Mouse (Mus musculus) spleen, adult 2 months (tissue): Measurements from ENCODE around the gene Paxx. TPM values are rescaled to one million over a fixed set of nuclear protein-coding genes. Genes with fewer than 3 reads are reported as not detected.
"Not testable (repeated sequence)": the region's sequence is repeated elsewhere in the genome, so short reads cannot be mapped to it uniquely, and the experiment has no call there.

Source experiments
- DNase-seq, 2 experiments: peaks; one replicate each; pipeline versions ENCODE4 v3.0.0 to v3.0.0-alpha.2; 2012 to 2021; ENCODE audit warnings: low spot score in 2 of 2, low read depth in 1 of 2
- H3K27ac ChIP-seq: fragments of 200-500 bp; 2 replicates; pipeline ENCODE4 v1.5.1; 2012; ENCODE audit warnings: low read length, inconsistent platforms; ENCODE audit not compliant: insufficient read depth
- H3K27me3 ChIP-seq: fragments of 200-500 bp; 2 replicates; pipeline ENCODE4 v1.6.1; 2012; ENCODE audit warnings: mild to moderate bottlenecking, moderate library complexity, low read length, inconsistent platforms; ENCODE audit not compliant: control insufficient read depth, insufficient read depth
- H3K36me3 ChIP-seq: fragments of 200-500 bp; 2 replicates; pipeline ENCODE4 v1.6.1; 2012; ENCODE audit warnings: mild to moderate bottlenecking, low read length, inconsistent platforms; ENCODE audit not compliant: control insufficient read depth, insufficient read depth
- H3K4me1 ChIP-seq: fragments of 200-500 bp; 2 replicates; pipeline ENCODE4 v1.6.1; 2011; ENCODE audit warnings: inconsistent platforms; ENCODE audit not compliant: control insufficient read depth, insufficient read depth, insufficient read length
- H3K4me3 ChIP-seq: fragments of 200-500 bp; 2 replicates; pipeline ENCODE4 v1.5.1; 2011; ENCODE audit warnings: mild to moderate bottlenecking, inconsistent platforms; ENCODE audit not compliant: insufficient read depth, insufficient read length; ENCODE audit errors: extremely low read depth
- CTCF ChIP-seq: fragments of 200-500 bp; IDR thresholded peaks from 2 replicates; pipeline ENCODE4 v1.5.1; 2011; ENCODE audit warnings: mild to moderate bottlenecking, inconsistent platforms; ENCODE audit not compliant: insufficient read depth, insufficient read length, insufficient replicate concordance; ENCODE audit errors: extremely low read depth
- POLR2A ChIP-seq: fragments of 200-500 bp; IDR thresholded peaks from 2 replicates; pipeline ENCODE4 v1.6.1; 2011; ENCODE audit warnings: low read depth, low read length, inconsistent platforms
- WGBS: fragments of 180-500 bp; shearing (Covaris S2); methylation state at CpG from one replicate; pipeline ENCODE4 v1.1.7; 2018; 5-methylcytosine and 5-hydroxymethylcytosine counted together
- polyA plus RNA-seq: library from polyadenylated mRNA; depleted of rRNA; stranded (reverse); fragments of >200 nt; gene quantifications from 2 replicates; pipeline ENCODE4 v1.2.3, GENCODE M21; 2012; rRNA removed

Gene Paxx
- polyA plus RNA-seq, 1 experiment: 68.7 TPM

DNA sequence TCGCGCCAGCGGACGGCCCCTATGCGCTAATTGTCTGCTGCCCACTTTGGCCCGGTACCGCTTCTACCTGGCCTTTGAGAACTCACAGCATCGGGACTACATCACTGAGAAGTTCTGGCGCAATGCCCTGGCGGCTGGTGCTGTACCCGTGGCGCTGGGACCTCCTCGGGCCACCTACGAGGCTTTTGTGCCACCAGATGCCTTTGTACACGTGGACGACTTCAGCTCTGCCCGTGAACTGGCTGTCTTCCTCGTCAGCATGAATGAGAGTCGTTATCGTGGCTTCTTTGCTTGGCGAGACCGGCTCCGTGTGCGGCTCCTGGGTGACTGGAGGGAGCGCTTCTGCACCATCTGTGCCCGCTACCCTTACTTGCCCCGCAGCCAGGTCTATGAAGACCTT lies 35.4 kb downstream of the Paxx start:
- TF ChIP-seq CTCF: no peak
- no peak for TF ChIP-seq POLR2A
- Histone ChIP-seq H3K4me3 (no peak overlapping the region), H3K4me1 (peaks cover 11% of the 10 kb centered on the region), H3K27me3 (no peaks in the 10 kb centered on the region), H3K27ac (no peak overlapping the region), H3K36me3 (no peaks in the 10 kb centered on the region)
- no peak for DNase-seq
- WGBS: 73% methylated on average over 27 of the region's 27 CpGs

DNA sequence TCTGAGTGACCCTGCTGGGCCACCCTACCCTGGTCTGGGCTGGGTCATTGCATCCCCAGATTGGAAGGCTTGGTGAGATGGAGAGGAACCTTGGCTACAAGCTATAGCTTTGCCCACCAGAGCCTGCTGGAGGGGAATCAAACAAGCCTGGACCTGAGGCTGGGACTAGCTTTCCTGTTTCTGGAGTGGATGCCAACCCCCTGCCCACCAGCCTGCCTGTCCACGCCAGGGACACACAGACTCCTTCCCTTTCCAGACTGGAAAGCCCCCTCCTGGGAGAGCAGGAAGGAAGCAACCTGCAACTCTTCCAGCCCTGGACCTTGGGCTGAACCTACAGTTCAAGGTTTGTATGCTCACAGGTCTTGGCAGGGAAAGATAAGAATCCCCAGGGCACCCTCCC lies 37.3 kb downstream of the Paxx start:
- Histone ChIP-seq H3K4me1 (peaks cover 6% of the 10 kb centered on the region), H3K4me3 (no peak overlapping the region)
- no peak for TF ChIP-seq CTCF
- TF ChIP-seq POLR2A: no peak

DNA sequence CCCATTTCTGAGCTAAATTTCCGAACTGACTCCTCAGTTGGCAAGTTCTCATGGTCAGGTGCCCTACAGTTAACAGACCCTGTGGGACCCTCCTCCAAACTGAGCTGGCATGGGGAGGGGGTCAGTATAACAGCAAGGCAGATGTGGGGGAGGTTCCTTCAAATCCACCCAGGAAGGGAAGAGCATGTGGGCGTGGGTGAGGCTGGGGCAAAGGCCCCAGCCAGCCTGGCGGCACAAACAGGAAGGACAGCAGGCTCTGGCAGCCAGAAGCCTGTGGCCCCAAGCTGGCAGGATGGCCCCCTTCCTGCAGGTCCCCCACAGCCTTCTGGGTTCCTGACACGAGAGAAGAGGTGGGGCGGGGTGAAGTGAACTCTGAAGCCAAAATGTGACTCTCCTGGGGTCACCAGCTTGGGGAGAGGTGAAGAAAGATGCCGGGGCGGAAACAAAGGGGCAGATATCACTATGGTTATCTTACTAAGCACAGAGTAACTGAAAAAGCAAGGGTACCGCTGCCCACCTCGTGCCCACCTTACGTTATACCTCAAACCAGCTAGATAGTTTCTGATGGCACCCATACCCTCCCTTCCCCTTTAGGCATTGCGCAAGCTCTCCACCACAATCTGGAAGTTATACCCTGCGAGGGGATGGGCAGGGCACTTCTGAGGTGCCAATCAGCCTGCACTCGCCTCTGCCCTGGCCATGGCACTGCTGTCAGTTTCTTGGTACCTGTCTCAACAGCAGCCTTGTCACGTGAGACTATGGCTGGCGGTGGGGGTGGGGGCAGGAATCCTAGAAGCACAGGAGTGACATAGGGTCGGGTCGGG lies 38.1 kb downstream of the Paxx start, which contains the start of gene Fut7:
TSS of gene Fut7 (plus strand) at position 681 of the 824 bp plus-strand sequence.
- Histone ChIP-seq H3K4me3 (no peak within 1 kb of the TSS), H3K36me3 (no peaks in the 10 kb centered on the region), H3K27ac (peak within 1 kb of the TSS; percentile 76), H3K4me1 (peaks cover 6% of the 10 kb centered on the region; the same call in 1 of the 2 replicates), H3K27me3 (no peaks in the 10 kb centered on the region)
- peak in 1 of 2 experiments; percentile 20 for DNase-seq
- 10% methylated on average over 17 of the region's 17 CpGs for WGBS
- TF ChIP-seq CTCF: no peak
- no peak for TF ChIP-seq POLR2A

More for the DNA sequence above, 37.3 kb downstream of the Paxx start:
- Histone ChIP-seq H3K27ac (peak overlapping the region; percentile 11; the same call in 1 of the 2 replicates), H3K36me3 (no peaks in the 10 kb centered on the region), H3K27me3 (no peaks in the 10 kb centered on the region)
- no peak for DNase-seq
- WGBS: 71% methylated on average over 1 of the region's 1 CpGs

DNA sequence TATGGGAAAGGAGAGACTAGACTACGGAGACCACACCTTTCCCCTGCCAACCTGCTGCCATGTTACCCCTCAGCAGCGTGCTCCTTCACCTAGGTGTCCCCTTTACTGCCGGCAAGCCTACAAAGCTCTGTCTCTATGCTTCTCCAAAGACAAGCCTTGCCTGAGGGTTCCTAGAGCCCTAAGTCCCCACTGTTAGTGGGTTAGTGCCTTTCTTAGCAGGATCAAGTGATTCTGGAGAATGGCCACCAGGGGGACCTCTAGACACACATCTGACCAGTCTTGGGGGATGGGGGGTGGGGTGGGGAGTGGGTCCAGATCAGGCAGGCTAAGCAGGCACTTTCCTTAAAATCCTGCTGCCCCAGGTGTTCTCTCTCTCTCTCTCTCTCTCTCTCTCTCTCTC lies 39.0 kb downstream of the Paxx start:
- peak; percentile 53; the same call in 1 of the 2 replicates for TF ChIP-seq CTCF
- TF ChIP-seq POLR2A: no peak
- WGBS: 26% methylated on average over 3 of the region's 3 CpGs
- Histone ChIP-seq H3K27ac (peak overlapping the region; percentile 76; the same call in 1 of the 2 replicates), H3K36me3 (no peaks in the 10 kb centered on the region), H3K4me1 (peaks cover 6% of the 10 kb centered on the region; the same call in 1 of the 2 replicates), H3K4me3 (no peak overlapping the region), H3K27me3 (no peaks in the 10 kb centered on the region)
- peak in 1 of 2 experiments; percentile 46 for DNase-seq

DNA sequence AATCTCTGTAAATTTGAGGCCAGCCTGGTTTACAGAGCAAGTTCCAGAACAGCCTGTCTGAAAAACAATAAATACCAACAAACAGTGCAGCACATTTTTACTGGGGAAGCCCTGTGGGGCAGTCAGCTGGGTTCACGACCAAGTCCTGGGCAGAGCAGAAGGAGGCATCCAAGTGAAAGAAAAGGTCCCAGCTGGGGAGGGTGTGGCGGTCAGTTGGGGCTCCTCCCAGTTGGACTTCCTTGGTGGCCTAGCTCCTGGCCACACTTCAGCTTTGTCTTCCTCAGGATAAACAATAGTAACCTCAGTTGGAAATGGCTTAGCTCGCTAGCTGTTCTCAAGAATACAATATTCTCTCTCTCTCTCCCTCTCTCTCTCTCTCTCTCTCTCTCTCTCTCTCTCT lies 43.5 kb downstream of the Paxx start:
- 59% methylated on average over 3 of the region's 3 CpGs for WGBS
- Histone ChIP-seq H3K36me3 (no peaks in the 10 kb centered on the region), H3K27ac (no peak overlapping the region), H3K27me3 (no peaks in the 10 kb centered on the region), H3K4me1 (no peaks in the 10 kb centered on the region; the same call in 1 of the 2 replicates), H3K4me3 (no peak overlapping the region)
- no peak for TF ChIP-seq POLR2A
- no peak for TF ChIP-seq CTCF
- no peak for DNase-seq

DNA sequence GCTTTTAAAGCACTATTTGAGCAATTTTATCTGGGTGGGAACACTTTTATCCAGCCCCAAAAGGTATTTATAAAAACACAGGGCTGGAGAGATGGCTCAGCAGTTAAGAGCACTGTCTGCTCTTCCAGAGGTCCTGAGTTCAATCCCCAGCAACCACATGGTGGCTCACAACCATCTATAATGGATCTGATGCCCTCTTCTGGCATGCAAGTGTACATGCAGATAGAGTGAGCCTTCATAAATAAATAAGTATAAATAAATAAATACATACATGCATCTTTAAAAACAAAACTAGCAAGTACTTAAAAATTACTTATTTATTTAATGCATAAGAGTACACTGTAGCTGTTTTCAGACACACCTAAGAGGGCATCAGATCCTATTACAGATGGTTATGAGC lies 47.5 kb downstream of the Paxx start:
- H3K36me3 ChIP-seq, H3K4me3 ChIP-seq, H3K27me3 ChIP-seq, H3K4me1 ChIP-seq, DNase-seq, H3K27ac ChIP-seq: not testable (repeated sequence)

DNA sequence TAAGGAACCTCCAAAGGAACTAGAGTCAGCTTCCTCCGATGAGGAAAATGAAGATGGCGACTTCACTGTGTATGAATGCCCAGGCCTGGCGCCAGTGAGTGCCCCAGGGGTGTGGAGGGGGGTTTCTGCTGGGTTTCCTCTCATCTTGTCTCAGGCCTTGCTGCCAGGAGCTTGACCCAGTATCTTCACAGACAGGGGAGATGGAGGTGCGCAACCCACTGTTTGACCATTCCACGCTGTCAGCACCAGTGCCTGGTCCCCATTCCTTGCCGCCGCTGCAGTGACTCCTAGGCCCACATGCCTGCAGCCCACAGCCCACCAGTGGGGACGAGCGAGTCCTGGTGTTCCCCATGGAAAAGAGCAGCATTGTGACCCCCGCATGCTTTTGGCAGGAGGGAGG lies 52.0 kb downstream of the Paxx start:
- WGBS: 85% methylated on average over 10 of the region's 10 CpGs
- H3K36me3 ChIP-seq: no peaks in the 10 kb centered on the region
- no peaks in the 10 kb centered on the region for H3K27me3 ChIP-seq
- no peak overlapping the region for H3K4me3 ChIP-seq
- no peaks in the 10 kb centered on the region for H3K4me1 ChIP-seq
- H3K27ac ChIP-seq: no peak overlapping the region
- TF ChIP-seq POLR2A: no peak
- TF ChIP-seq CTCF: no peak
- DNase-seq: no peak

Other genes with a start within 250 kb of the Paxx start
- 61.6 and 68.1 TPM in 2 replicates for gene Nelfb, start 249.6 kb downstream of the Paxx start, polyA plus RNA-seq
- gene Stpg3, start 246.5 kb downstream of the Paxx start, polyA plus RNA-seq: 0.05 TPM in 1 of 2 replicates, not detected in the other
- 0.11 and 0.16 TPM in 2 replicates for gene Fam166a, start 242.3 kb downstream of the Paxx start, polyA plus RNA-seq
- gene Tubb4b, start 236.4 kb downstream of the Paxx start, polyA plus RNA-seq: 222 and 307 TPM in 2 replicates
- 0.04 and 0.06 TPM in 2 replicates for gene Slc34a3, start 226.7 kb downstream of the Paxx start, polyA plus RNA-seq
- not detected in 2 replicates for gene Rnf224, start 224.3 kb downstream of the Paxx start, polyA plus RNA-seq
- gene Rnf208, start 218.8 kb downstream of the Paxx start, polyA plus RNA-seq: 1.8 and 2.1 TPM in 2 replicates
- gene Cysrt1, start 218.6 kb downstream of the Paxx start, polyA plus RNA-seq: not detected in 2 replicates
- 21.0 and 25.2 TPM in 2 replicates for gene AL732309.1, start 214.2 kb downstream of the Paxx start, polyA plus RNA-seq
- 44.4 and 60.5 TPM in 2 replicates for gene Tmem203, start 205.7 kb downstream of the Paxx start, polyA plus RNA-seq
- gene Tprn, start 198.5 kb downstream of the Paxx start, polyA plus RNA-seq: 17.1 and 23.5 TPM in 2 replicates
- 45.5 and 67.8 TPM in 2 replicates for gene Ssna1, start 188.7 kb downstream of the Paxx start, polyA plus RNA-seq
- 55.7 and 68.8 TPM in 2 replicates for gene Anapc2, start 188.6 kb downstream of the Paxx start, polyA plus RNA-seq
- not detected in 2 replicates for gene Tmem210, start 172.9 kb downstream of the Paxx start, polyA plus RNA-seq
- gene Lrrc26, start 171.2 kb downstream of the Paxx start, polyA plus RNA-seq: 0.28 and 0.77 TPM in 2 replicates
- gene Grin1, start 141.9 kb downstream of the Paxx start, polyA plus RNA-seq: 0.04 and 0.26 TPM in 2 replicates
- gene Man1b1, start 128.8 kb downstream of the Paxx start, polyA plus RNA-seq: 11.4 and 14.6 TPM in 2 replicates
- gene Dpp7, start 104.7 kb downstream of the Paxx start, polyA plus RNA-seq: 35.1 and 41.8 TPM in 2 replicates
- gene Uap1l1, start 95.4 kb downstream of the Paxx start, polyA plus RNA-seq: 28.4 and 55.4 TPM in 2 replicates
- 6.7 and 9.4 TPM in 2 replicates for gene Sapcd2, start 88.8 kb downstream of the Paxx start, polyA plus RNA-seq
- 5.0 and 5.9 TPM in 2 replicates for gene Entpd2, start 65.2 kb downstream of the Paxx start, polyA plus RNA-seq
- gene Npdc1, start 61.7 kb downstream of the Paxx start, polyA plus RNA-seq: 31.0 and 36.5 TPM in 2 replicates
- 2.4 and 3.7 TPM in 2 replicates for gene Fut7, start 37.8 kb downstream of the Paxx start, polyA plus RNA-seq
- 61.1 and 67.6 TPM in 2 replicates for gene Abca2, start 32.4 kb downstream of the Paxx start, polyA plus RNA-seq
- 2.5 and 3.1 TPM in 2 replicates for gene Clic3, start 4.3 kb downstream of the Paxx start, polyA plus RNA-seq
- 0.27 and 7.8 TPM in 2 replicates for gene Ptgds, start 9.0 kb upstream of the Paxx start, polyA plus RNA-seq
- gene Lcn12, start 32.8 kb upstream of the Paxx start, polyA plus RNA-seq: not detected in 2 replicates
- gene Fbxw5, start 39.7 kb upstream of the Paxx start, polyA plus RNA-seq: 34.7 and 42.0 TPM in 2 replicates
- 1.9 TPM in 2 replicates for gene C8g, start 40.6 kb upstream of the Paxx start, polyA plus RNA-seq
- 21.6 and 22.6 TPM in 2 replicates for gene Traf2, start 85.8 kb upstream of the Paxx start, polyA plus RNA-seq
- gene Edf1, start 96.8 kb upstream of the Paxx start, polyA plus RNA-seq: 56.2 and 74.7 TPM in 2 replicates
- 2.2 and 4.0 TPM in 2 replicates for gene Mamdc4, start 113.8 kb upstream of the Paxx start, polyA plus RNA-seq
- 22.5 and 28.5 TPM in 2 replicates for gene Phpt1, start 114.1 kb upstream of the Paxx start, polyA plus RNA-seq
- gene Ajm1, start 120.7 kb upstream of the Paxx start, polyA plus RNA-seq: 6.3 and 7.6 TPM in 2 replicates
- 43.6 and 55.1 TPM in 2 replicates for gene Rabl6, start 147.4 kb upstream of the Paxx start, polyA plus RNA-seq
- gene Ccdc183, start 156.6 kb upstream of the Paxx start, polyA plus RNA-seq: not detected in 2 replicates
- gene Tmem141, start 160.9 kb upstream of the Paxx start, polyA plus RNA-seq: 16.4 and 16.8 TPM in 2 replicates
- gene Fcna, start 166.9 kb upstream of the Paxx start, polyA plus RNA-seq: 71.2 and 120 TPM in 2 replicates
- gene Lcn8, start 192.0 kb upstream of the Paxx start, polyA plus RNA-seq: not detected in 2 replicates
- gene Lcn5, start 196.9 kb upstream of the Paxx start, polyA plus RNA-seq: not detected in 2 replicates
- gene Lcn6, start 215.7 kb upstream of the Paxx start, polyA plus RNA-seq: not detected in 2 replicates
- gene Lcn10, start 221.6 kb upstream of the Paxx start, polyA plus RNA-seq: not detected in 2 replicates
- not detected in 2 replicates for gene Obp2a, start 238.9 kb upstream of the Paxx start, polyA plus RNA-seq
- gene Bmyc, start 245.6 kb upstream of the Paxx start, polyA plus RNA-seq: 55.3 and 83.7 TPM in 2 replicates